Mouse (Mus musculus) layer of hippocampus, postnatal 10 days (tissue): ENCODE measurements around the gene Ppp1r7. TPM values are rescaled to one million over a fixed set of nuclear protein-coding genes. Genes with fewer than 3 reads are reported as not detected.

Experiments used
- DNase-seq, 2 experiments: peaks; one replicate each; pipeline ENCODE4 v3.0.0; 2021; ENCODE audit warnings: low spot score in 2 of 2
- microRNA-seq, 2 experiments: library from miRNA; unstranded; fragments of <30 nt; microRNA quantifications; one replicate each; pipeline ENCODE4 v1.2.0; 2021
- total RNA-seq, 2 experiments: library from RNA; stranded (reverse); gene quantifications; 2 replicates each; pipeline ENCODE4 v1.2.3; 2021

Gene Ppp1r7
- total RNA-seq, 2 experiments from 2014 or later = 62.1 to 73.1 TPM

DNA sequence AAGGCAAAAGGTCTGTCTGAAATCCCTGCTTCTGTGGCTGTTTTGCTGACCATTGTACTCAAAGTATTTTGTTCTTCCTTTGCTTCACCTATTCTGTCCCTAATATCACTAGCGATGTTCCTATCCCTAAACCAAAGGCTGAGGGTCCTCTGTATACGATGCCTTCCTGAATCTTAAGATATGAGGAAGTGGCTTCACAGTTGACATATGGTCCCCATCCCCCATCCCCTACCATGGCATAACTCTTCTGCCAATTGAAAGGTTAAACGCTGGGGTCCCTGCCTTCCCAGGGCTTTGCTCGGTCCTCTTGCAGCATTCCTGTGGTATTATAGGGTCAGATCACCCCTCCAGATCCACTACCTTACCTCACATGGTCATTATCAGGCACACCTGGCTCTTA lies 60.7 kb downstream of the Ppp1r7 start:
- no peak for DNase-seq

Small RNA genes within 50 kb of the gene (microRNA-seq; reads per million reads assigned to microRNA genes)
- gene Mir6345 (0 reads per million in 2 experiments), gene Mir6902 (0 to 0.22 reads per million in 2 experiments)

Other genes with a start within 250 kb of the Ppp1r7 start
- gene Kif1a, start 240.9 kb upstream of the Ppp1r7 start, total RNA-seq = 100 to 1,000 TPM; 704 to 762 TPM
- not detected for gene Agxt, start 207.6 kb upstream of the Ppp1r7 start, total RNA-seq
- gene 2310007B03Rik, start 181.9 kb upstream of the Ppp1r7 start, total RNA-seq = not detected
- gene Crocc2, start 174.1 kb upstream of the Ppp1r7 start, total RNA-seq = under 1 TPM; 0.80 to 0.98 TPM
- 10 to 100 TPM in 1 of 2 experiments, 1 to 10 TPM in 1; 9.3 to 10.2 TPM for gene Sned1, start 107.0 kb upstream of the Ppp1r7 start, total RNA-seq
- 10 to 100 TPM; 18.9 to 20.4 TPM for gene Mterf4, start 36.9 kb upstream of the Ppp1r7 start, total RNA-seq
- gene Pask, start 628 bp downstream of the Ppp1r7 start, total RNA-seq = 1 to 10 TPM; 7.6 to 7.7 TPM
- under 1 TPM; 0.18 TPM for gene Ano7, start 31.1 kb downstream of the Ppp1r7 start, total RNA-seq
- gene Hdlbp, start 136.0 kb downstream of the Ppp1r7 start, total RNA-seq = 100 to 1,000 TPM; 127 to 142 TPM
- gene Farp2, start 169.2 kb downstream of the Ppp1r7 start, total RNA-seq = 10 to 100 TPM; 11.0 to 12.0 TPM